Mouse (Mus musculus) liver, embryonic 14.5 days (tissue): ENCODE measurements around the gene Rufy2. TPM values are rescaled to one million over a fixed set of nuclear protein-coding genes. Genes with fewer than 3 reads are reported as not detected.

Experiments used
- ATAC-seq: fragments of 200-750 bp; cut with Nextera tagmentation; 2 replicates; pipeline ENCODE4 v1.8.0; 2017; ENCODE audit warnings: moderate number of reproducible peaks, mild to moderate bottlenecking, moderate library complexity; ENCODE audit not compliant: insufficient read depth
- DNase-seq, 3 experiments: peaks; one replicate each; pipeline ENCODE4 v3.0.0-alpha.2; 2012 to 2013; ENCODE audit warnings: low read depth in 3 of 3, low spot score in 3 of 3
- H3K27ac ChIP-seq: fragments of 300-500 bp; sonication (generic); 2 replicates; pipeline ENCODE4 v1.5.1; 2014; ENCODE audit warnings: moderate library complexity, mild to moderate bottlenecking, control low read depth, inconsistent platforms
- H3K27me3 ChIP-seq: fragments of 300-500 bp; sonication (generic); 2 replicates; pipeline ENCODE4 v1.6.1; 2014; ENCODE audit warnings: mild to moderate bottlenecking, low read length, moderate library complexity; ENCODE audit not compliant: control insufficient read depth, insufficient read depth
- H3K36me3 ChIP-seq: fragments of 300-500 bp; sonication (generic); replicated peaks from 2 replicates; pipeline ENCODE4 v1.6.1; 2014; ENCODE audit warnings: low read depth; ENCODE audit not compliant: control insufficient read depth, insufficient read depth
- H3K4me1 ChIP-seq, 2 experiments: fragments of 200-500 bp in 1 of 2; fragments of 300-500 bp in 1 of 2; sonication (generic) in 1 of 2; replicated peaks; 2 replicates each; pipeline ENCODE4 v1.6.1; 2012 to 2014; ENCODE audit warnings: antibody characterized with exemption in 1 of 2, inconsistent platforms in 1 of 2, low read length in 1 of 2; ENCODE audit not compliant: control insufficient read depth in 2 of 2, insufficient read depth in 2 of 2
- H3K4me2 ChIP-seq: fragments of 300-500 bp; sonication (generic); 2 replicates; pipeline ENCODE4 v1.6.1; 2014; ENCODE audit warnings: low read depth, mild to moderate bottlenecking, control low read depth, moderate library complexity
- H3K4me3 ChIP-seq, 2 experiments: fragments of 200-500 bp in 1 of 2; fragments of 300-500 bp in 1 of 2; sonication (generic) in 1 of 2; 2 replicates each; pipeline ENCODE4 v1.5.1; 2012 to 2014; ENCODE audit warnings: low read depth in 2 of 2, low read length in 2 of 2, mild to moderate bottlenecking in 2 of 2, control low read depth in 1 of 2, inconsistent platforms in 1 of 2, moderate library complexity in 1 of 2; ENCODE audit not compliant: insufficient read depth in 1 of 2
- H3K9ac ChIP-seq: fragments of 300-500 bp; sonication (generic); replicated peaks from 2 replicates; pipeline ENCODE4 v1.6.1; 2014; ENCODE audit warnings: mild to moderate bottlenecking, control low read depth, moderate library complexity
- H3K9me3 ChIP-seq: fragments of 300-500 bp; sonication (generic); 2 replicates; pipeline ENCODE4 v1.6.1; 2016; ENCODE audit warnings: low read length, mixed read lengths; ENCODE audit not compliant: control insufficient read depth
- CTCF ChIP-seq: IDR thresholded peaks from 2 replicates; pipeline ENCODE4 v1.5.1; 2016; ENCODE audit warnings: antibody characterized with exemption, low read depth, control low read depth
- EP300 ChIP-seq: IDR thresholded peaks from 2 replicates; pipeline ENCODE4 v1.6.1; 2016; ENCODE audit warnings: antibody characterized with exemption, low read depth
- WGBS: fragments of 180-500 bp; shearing (Covaris S2); extraction: QIAGEN DNeasy Blood & Tissue Kit; methylation state at CpG from one replicate; pipeline ENCODE4 v1.1.7; 2014; ENCODE audit not compliant: insufficient replicate concordance; 5-methylcytosine and 5-hydroxymethylcytosine counted together
- polyA plus RNA-seq, 2 experiments: library from polyadenylated mRNA; depleted of rRNA in 1 of 2; stranded (reverse) in 1 of 2; unstranded in 1 of 2; fragments of >200 nt; fragmentation: Nextera tagmentation in 1 of 2; extraction: Ambion mirVana in 1 of 2; gene quantifications; 2 replicates each; pipeline versions ENCODE4 v1.2.1 to v1.2.3; 2012 to 2014

Gene Rufy2
- polyA plus RNA-seq, 2 experiments, result 1.1 to 1.3 TPM

GRCm38 (mm10) chr10:63064516-63064915 lies 84.5 kb downstream of the Rufy2 start:
- Histone ChIP-seq H3K36me3 (no peaks in the 10 kb centered on the region), H3K9me3 (no peaks in the 10 kb centered on the region), H3K9ac (no peak overlapping the region), H3K4me2 (no peak overlapping the region), H3K27ac (no peak overlapping the region), H3K4me1 (0 out of 4 replicates have a peak, but pooled peaks cover 0 to 2% of the 10 kb centered on the region in 2 experiments), H3K27me3 (no peaks in the 10 kb centered on the region), H3K4me3 (no peak overlapping the region)
- no peak for TF ChIP-seq EP300
- no peak for TF ChIP-seq CTCF
- 58% methylated on average over 9 of the region's 9 CpGs for WGBS
- ATAC-seq (no peak), DNase-seq (no peak)

GRCm38 (mm10) chr10:63065561-63065960 lies 85.5 kb downstream of the Rufy2 start:
- no peak for DNase-seq
- no peaks in the 10 kb centered on the region for H3K9me3 ChIP-seq
- no peak overlapping the region for H3K4me2 ChIP-seq
- ATAC-seq, result no peak
- TF ChIP-seq CTCF (no peak), EP300 (no peak)
- H3K27ac ChIP-seq, result no peak overlapping the region
- no peaks in the 10 kb centered on the region for H3K27me3 ChIP-seq
- 55% methylated on average over 8 of the region's 8 CpGs for WGBS
- no peak overlapping the region for H3K9ac ChIP-seq
- H3K36me3 ChIP-seq, result no peaks in the 10 kb centered on the region
- H3K4me1 ChIP-seq, result 0 out of 4 replicates have a peak, but pooled peaks cover 0 to 2% of the 10 kb centered on the region in 2 experiments
- H3K4me3 ChIP-seq, result no peak overlapping the region

GRCm38 (mm10) chr10:63065988-63066387 lies 86.0 kb downstream of the Rufy2 start:
- TF ChIP-seq EP300, result no peak
- peak; percentile 85 for TF ChIP-seq CTCF
- no peaks in the 10 kb centered on the region for H3K36me3 ChIP-seq
- 17% methylated on average over 5 of the region's 5 CpGs for WGBS
- H3K4me1 ChIP-seq, result 0 out of 4 replicates have a peak, but pooled peaks cover 0 to 2% of the 10 kb centered on the region in 2 experiments
- H3K9me3 ChIP-seq, result no peaks in the 10 kb centered on the region
- no peak overlapping the region for H3K4me2 ChIP-seq
- no peak overlapping the region for H3K9ac ChIP-seq
- ATAC-seq (no peak), DNase-seq (peak in 2 of 3 experiments; percentile 4 to 24)
- no peaks in the 10 kb centered on the region for H3K27me3 ChIP-seq
- no peak overlapping the region for H3K4me3 ChIP-seq
- no peak overlapping the region for H3K27ac ChIP-seq

Other genes starting within 250 kb of the Rufy2 start
- 18.7 and 26.0 TPM in 2 replicates for gene Ccar1, start 187.9 kb upstream of the Rufy2 start, polyA plus RNA-seq (2012; rRNA removed)
- gene Ccar1, start 187.9 kb upstream of the Rufy2 start, polyA plus RNA-seq (2014; fragmentation: Nextera tagmentation; extraction: Ambion mirVana), result 44.9 and 55.3 TPM in 2 replicates
- 0.21 and 0.23 TPM in 2 replicates for gene Tet1, start 71.2 kb upstream of the Rufy2 start, polyA plus RNA-seq (2012; rRNA removed)
- gene Tet1, start 71.2 kb upstream of the Rufy2 start, polyA plus RNA-seq (2014; fragmentation: Nextera tagmentation; extraction: Ambion mirVana), result 0.99 and 1.9 TPM in 2 replicates
- gene Slc25a16, start 59.6 kb upstream of the Rufy2 start, polyA plus RNA-seq (2012; rRNA removed), result 4.8 and 6.2 TPM in 2 replicates
- gene Slc25a16, start 59.6 kb upstream of the Rufy2 start, polyA plus RNA-seq (2014; fragmentation: Nextera tagmentation; extraction: Ambion mirVana), result 7.0 and 8.9 TPM in 2 replicates
- gene Dna2, start 33.2 kb upstream of the Rufy2 start, polyA plus RNA-seq (2012; rRNA removed), result 23.1 and 30.2 TPM in 2 replicates
- 27.8 and 30.5 TPM in 2 replicates for gene Dna2, start 33.2 kb upstream of the Rufy2 start, polyA plus RNA-seq (2014; fragmentation: Nextera tagmentation; extraction: Ambion mirVana)
- gene Hnrnph3, start 44.0 kb downstream of the Rufy2 start, polyA plus RNA-seq (2012; rRNA removed), result 13.8 and 23.2 TPM in 2 replicates
- gene Hnrnph3, start 44.0 kb downstream of the Rufy2 start, polyA plus RNA-seq (2014; fragmentation: Nextera tagmentation; extraction: Ambion mirVana), result 12.4 and 13.6 TPM in 2 replicates
- 1.8 and 2.0 TPM in 2 replicates for gene Pbld2, start 44.1 kb downstream of the Rufy2 start, polyA plus RNA-seq (2012; rRNA removed)
- gene Pbld2, start 44.1 kb downstream of the Rufy2 start, polyA plus RNA-seq (2014; fragmentation: Nextera tagmentation; extraction: Ambion mirVana), result 2.3 and 2.7 TPM in 2 replicates
- gene Pbld1, start 79.9 kb downstream of the Rufy2 start, polyA plus RNA-seq (2012; rRNA removed), result 3.1 and 3.8 TPM in 2 replicates
- gene Pbld1, start 79.9 kb downstream of the Rufy2 start, polyA plus RNA-seq (2014; fragmentation: Nextera tagmentation; extraction: Ambion mirVana), result 4.9 and 5.2 TPM in 2 replicates
- gene Atoh7, start 119.4 kb downstream of the Rufy2 start, polyA plus RNA-seq (2012; rRNA removed), result 0.02 TPM in 1 of 2 replicates, not detected in the other
- gene Atoh7, start 119.4 kb downstream of the Rufy2 start, polyA plus RNA-seq (2014; fragmentation: Nextera tagmentation; extraction: Ambion mirVana), result not detected in 2 replicates
- gene Mypn, start 223.7 kb downstream of the Rufy2 start, polyA plus RNA-seq (2012; rRNA removed), result 0.02 and 0.03 TPM in 2 replicates
- gene Mypn, start 223.7 kb downstream of the Rufy2 start, polyA plus RNA-seq (2014; fragmentation: Nextera tagmentation; extraction: Ambion mirVana), result 0.05 and 0.13 TPM in 2 replicates